Mouse (Mus musculus): Measurements from ENCODE around the gene Dstyk. TPM values are rescaled to one million over a fixed set of nuclear protein-coding genes. Genes with fewer than 3 reads are reported as not detected.
A peak's percentile ranks its signal among the peaks of the same experiment; 100 is the strongest.

Gene Dstyk
- polyA plus RNA-seq (2015; fragmentation: Nextera tagmentation; extraction: Ambion mirVana) = 8.5 and 9.1 TPM in 2 replicates

DNA sequence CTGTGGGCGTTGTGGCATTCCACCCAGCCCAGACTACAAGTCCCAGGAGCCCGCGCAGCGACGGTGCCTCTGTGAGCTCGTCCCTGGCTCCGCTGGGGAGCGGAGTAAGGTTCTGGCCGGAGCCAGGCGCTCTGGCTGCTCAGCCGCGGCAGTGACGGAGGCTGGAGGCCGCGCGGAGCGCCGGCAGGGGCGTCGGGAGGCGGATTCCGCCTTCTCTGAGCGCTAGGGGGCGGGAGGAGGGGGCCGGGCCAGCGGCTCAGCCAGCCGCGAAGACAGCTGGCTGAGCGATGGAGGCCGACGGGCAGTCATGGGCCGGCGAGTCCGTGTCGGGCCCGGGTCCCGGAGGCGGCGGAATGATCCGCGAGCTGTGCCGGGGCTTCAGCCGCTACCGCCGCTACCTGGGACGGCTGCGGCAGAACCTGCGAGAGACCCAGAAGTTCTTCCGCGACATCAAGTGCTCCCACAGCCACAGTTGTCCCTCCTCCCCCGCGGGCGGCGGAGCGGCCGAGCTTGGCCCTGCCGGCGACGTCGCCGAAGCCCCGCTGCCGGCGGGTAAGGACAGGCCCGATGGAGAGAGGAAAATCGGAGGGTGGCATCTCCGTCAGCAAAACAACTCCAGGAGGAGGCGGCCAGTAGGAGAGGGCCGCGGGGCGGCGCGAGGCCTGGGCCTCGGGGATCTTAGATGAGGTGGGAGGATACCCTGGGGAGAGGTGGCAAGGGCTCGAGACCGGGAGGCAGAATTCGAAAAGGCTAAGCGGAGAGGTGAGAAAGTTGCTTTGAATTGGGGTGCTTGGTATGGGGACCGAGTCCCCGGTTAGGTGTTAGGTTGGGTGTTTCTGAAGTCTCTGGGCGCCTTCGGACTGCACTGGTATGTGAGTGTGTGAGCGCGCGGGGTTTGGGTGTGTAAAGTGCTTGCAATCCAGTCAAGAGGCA is at the start of gene Dstyk:
Dstyk (plus strand) TSS at position 237 of the 933 bp plus-strand sequence.
- H3K36me3 ChIP-seq = no peaks in the 10 kb centered on the region; the same call in 1 of the 2 replicates
- WGBS = 1% methylated on average over 84 of the region's 85 CpGs

DNA sequence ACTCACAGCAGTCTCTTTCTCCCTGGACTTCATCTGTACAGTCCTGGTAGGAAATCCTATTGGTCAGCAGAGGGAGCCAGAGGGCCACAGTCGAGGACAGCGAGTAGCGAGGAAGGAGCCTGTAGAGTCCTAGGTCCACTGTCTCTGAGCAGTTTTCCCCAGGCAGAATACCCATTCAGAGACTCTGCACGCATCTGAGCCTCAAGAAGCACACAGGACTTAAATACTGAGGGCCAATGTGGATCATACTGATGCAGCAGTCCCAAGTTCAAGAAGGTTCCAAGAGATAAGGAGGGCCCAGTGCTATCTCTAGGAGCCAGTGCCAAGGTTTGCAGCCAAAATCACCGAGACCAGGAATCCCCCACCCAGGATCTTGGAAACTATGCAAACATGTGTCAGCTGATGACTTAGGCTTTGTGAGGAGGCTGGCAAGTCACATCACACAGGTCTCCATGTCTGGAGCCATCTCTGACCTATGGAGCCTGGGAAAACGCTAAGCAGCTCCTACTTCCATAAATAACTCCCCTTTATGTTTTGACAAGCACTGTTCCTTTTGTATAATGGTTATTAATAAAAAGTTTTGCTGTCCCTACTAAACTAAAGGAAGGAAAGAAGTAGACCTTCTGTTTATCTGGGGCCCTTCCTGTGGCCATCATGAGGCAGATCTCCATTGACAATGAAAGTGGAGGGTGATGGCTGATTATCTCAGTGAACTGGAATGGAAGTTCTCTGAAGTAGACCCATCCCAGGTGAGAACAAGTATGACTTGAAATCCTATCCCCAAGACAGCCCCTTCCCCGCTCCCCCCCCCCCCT is 49.5 kb upstream of the Dstyk start:
- H3K4me2 ChIP-seq = peak overlapping the region; percentile 50
- peak overlapping the region; percentile 65 for H3K9ac ChIP-seq
- 20% methylated on average over 7 of the region's 7 CpGs for WGBS
- peak overlapping the region; percentile 40 for H3K4me3 ChIP-seq
- peak; percentile 74 for ATAC-seq (ENCODE audit: extremely low read depth, insufficient number of reproducible peaks, low FRiP score, low TSS enrichment)
- peaks cover 17% of the 10 kb centered on the region; the same call in 1 of the 2 replicates for H3K36me3 ChIP-seq
- no peaks in the 10 kb centered on the region for H3K9me3 ChIP-seq
- H3K27me3 ChIP-seq (replicated peaks) = no peaks in the 10 kb centered on the region
- H3K27ac ChIP-seq (replicated peaks) = peak overlapping the region; percentile 59
- peaks cover 59% of the 10 kb centered on the region for H3K4me1 ChIP-seq

More for the DNA sequence above, at the start of gene Dstyk:
- Histone ChIP-seq H3K4me2 (peak within 1 kb of the TSS; percentile 73), H3K9ac (peak within 1 kb of the TSS; percentile 92), H3K4me3 (peak within 1 kb of the TSS; percentile 79), H3K27me3 (replicated peaks) (no peaks in the 10 kb centered on the region), H3K4me1 (peaks cover 29% of the 10 kb centered on the region), H3K9me3 (no peaks in the 10 kb centered on the region), H3K27ac (replicated peaks) (peak within 1 kb of the TSS; percentile 95)
- ATAC-seq (ENCODE audit: extremely low read depth, insufficient number of reproducible peaks, low FRiP score, low TSS enrichment) = peak; percentile 96

DNA sequence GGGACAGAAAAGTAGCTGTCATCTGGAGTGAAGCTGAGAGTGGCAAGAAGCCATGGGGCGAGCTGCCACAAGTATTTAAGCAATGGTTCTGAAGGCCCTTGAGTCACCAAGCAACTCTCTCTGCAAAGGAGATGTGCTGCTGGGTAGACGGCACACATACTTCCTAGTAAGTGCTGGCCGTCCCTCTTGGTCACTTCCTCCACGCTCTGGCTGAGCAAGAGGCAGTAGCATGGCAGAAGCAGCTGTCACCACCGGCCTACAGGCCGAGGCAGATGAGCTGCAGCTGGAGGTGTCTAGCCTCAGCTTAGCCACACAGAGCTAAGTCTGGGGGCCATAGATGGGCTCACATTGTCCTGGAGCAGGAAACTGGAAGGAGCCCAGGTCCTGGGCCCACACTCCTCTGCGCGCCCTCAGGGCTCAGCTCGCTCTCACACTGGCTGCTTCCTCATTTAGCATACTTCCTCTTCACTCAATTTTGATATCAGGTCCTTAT is 46.6 kb upstream of the Dstyk start:
- WGBS = 67% methylated on average over 9 of the region's 9 CpGs
- Histone ChIP-seq H3K9me3 (no peaks in the 10 kb centered on the region), H3K9ac (peak overlapping the region; percentile 0; the same call in 1 of the 2 replicates), H3K4me2 (peak overlapping the region; percentile 47; the same call in 1 of the 2 replicates), H3K36me3 (peaks cover 17% of the 10 kb centered on the region; the same call in 1 of the 2 replicates), H3K4me3 (no peak overlapping the region), H3K4me1 (peaks cover 69% of the 10 kb centered on the region), H3K27me3 (replicated peaks) (no peaks in the 10 kb centered on the region), H3K27ac (replicated peaks) (peak overlapping the region; percentile 48)
- no peak for ATAC-seq (ENCODE audit: extremely low read depth, insufficient number of reproducible peaks, low FRiP score, low TSS enrichment)

DNA sequence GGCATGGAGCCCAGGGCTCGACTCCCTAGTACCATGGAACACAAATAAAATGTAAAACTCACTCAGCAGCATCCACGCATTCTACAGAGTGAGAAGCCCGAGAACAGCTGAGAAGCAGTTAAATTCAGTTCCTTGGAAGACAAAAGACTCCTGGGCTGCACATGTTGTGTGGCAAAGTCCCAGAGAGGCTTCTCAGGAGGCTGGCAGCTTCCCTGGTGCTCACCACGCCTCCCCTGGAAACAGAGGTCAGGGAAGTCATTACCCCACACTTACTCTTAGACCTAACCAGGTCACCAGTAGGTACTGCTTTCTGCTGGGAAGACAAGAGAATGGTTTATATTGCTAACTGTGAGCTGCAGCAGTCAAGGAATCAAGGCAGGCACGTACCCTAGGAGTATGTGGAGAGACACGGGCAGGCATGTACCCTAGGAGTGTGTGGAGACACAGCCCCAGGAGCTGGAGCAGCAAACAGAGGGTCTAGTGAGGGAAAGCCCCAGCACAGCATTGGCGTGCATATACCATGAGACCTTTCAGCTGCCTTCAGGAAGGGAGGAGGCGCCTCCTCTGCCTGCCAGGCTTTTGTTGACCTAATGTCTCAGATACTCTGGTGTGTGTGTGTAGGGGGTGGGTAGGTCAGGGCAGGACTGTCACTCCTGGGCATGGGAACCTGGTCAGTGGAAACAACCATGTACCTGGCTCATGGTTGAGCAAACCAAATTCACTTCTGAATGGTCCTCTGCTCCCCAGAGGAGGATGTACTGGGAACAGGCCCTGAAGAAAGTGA is 45.9 kb upstream of the Dstyk start:
- Histone ChIP-seq H3K36me3 (peaks cover 17% of the 10 kb centered on the region; the same call in 1 of the 2 replicates), H3K4me2 (peak overlapping the region; percentile 47), H3K9ac (0 out of 2 replicates have a peak overlapping the region, but pooled peaks have one; percentile 24), H3K4me3 (no peak overlapping the region), H3K27me3 (replicated peaks) (no peaks in the 10 kb centered on the region), H3K9me3 (no peaks in the 10 kb centered on the region), H3K27ac (replicated peaks) (peak overlapping the region; percentile 48), H3K4me1 (peaks cover 76% of the 10 kb centered on the region)
- 71% methylated on average over 8 of the region's 8 CpGs for WGBS
- no peak for ATAC-seq (ENCODE audit: extremely low read depth, insufficient number of reproducible peaks, low FRiP score, low TSS enrichment)

DNA sequence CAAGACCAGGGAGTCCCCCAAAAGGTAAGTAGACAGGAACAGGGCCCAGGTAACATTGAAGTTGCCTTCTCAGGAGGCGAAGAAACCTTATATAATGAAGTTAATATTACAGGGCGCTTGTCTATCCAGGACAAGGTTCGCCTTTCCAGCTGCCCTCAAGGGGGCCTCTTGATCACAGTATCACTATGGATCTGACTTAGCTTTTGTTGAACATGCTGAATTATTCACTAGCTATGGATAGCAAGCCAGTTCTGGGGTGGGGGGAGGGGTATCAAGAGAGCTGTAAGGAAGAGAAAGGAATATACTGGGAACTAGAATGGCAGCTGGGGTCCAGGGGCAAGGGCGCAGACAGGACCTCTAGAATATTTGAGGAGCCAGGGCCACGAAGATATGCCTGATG is 45.0 kb upstream of the Dstyk start:
- H3K9me3 ChIP-seq = no peaks in the 10 kb centered on the region
- ATAC-seq (ENCODE audit: extremely low read depth, insufficient number of reproducible peaks, low FRiP score, low TSS enrichment) = no peak
- H3K9ac ChIP-seq = 0 out of 2 replicates have a peak overlapping the region, but pooled peaks have one; percentile 24
- H3K4me3 ChIP-seq = no peak overlapping the region
- H3K4me1 ChIP-seq = peaks cover 83% of the 10 kb centered on the region
- H3K27me3 ChIP-seq (replicated peaks) = no peaks in the 10 kb centered on the region
- WGBS = 85% methylated on average over 5 of the region's 5 CpGs
- peaks cover 12% of the 10 kb centered on the region; the same call in 1 of the 2 replicates for H3K36me3 ChIP-seq
- peak overlapping the region; percentile 76 for H3K27ac ChIP-seq (replicated peaks)
- peak overlapping the region; percentile 47 for H3K4me2 ChIP-seq

DNA sequence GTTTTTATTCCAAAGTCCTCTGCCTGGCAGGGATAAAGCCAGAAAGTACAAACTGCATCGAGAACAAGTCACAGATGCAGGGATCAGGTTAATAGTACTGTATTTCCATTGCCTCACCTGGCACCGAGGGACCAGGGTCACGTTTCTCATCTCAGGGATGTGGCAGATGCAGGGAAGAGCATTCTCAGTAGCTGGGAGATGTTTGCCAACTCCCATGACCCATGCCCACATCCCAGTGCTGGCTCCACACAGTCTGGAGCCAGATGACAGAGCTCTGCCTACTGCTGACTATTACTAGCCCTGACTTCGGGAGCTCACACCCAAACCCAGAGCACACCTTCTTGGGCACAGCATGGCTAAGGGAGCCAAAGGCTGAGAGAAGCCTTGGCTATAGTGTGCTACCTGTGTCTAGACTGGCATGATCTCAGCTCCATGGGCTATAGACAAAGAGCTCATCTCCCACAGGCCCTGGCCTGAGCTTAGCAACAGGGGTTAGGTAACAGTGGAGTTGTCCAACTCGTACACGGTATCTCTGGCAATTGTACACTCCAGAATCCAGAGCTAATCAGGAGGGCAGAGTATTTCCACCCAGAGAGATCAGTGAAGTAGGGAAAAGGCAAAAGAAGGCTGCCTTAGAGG is 44.3 kb upstream of the Dstyk start:
- peak overlapping the region; percentile 58 for H3K9ac ChIP-seq
- peaks cover 84% of the 10 kb centered on the region for H3K4me1 ChIP-seq
- WGBS = 59% methylated on average over 6 of the region's 6 CpGs
- no peak for ATAC-seq (ENCODE audit: extremely low read depth, insufficient number of reproducible peaks, low FRiP score, low TSS enrichment)
- H3K4me3 ChIP-seq = no peak overlapping the region
- peak overlapping the region; percentile 76 for H3K27ac ChIP-seq (replicated peaks)
- no peaks in the 10 kb centered on the region for H3K27me3 ChIP-seq (replicated peaks)
- no peaks in the 10 kb centered on the region for H3K9me3 ChIP-seq
- peaks cover 15% of the 10 kb centered on the region for H3K36me3 ChIP-seq
- peak overlapping the region; percentile 47 for H3K4me2 ChIP-seq

DNA sequence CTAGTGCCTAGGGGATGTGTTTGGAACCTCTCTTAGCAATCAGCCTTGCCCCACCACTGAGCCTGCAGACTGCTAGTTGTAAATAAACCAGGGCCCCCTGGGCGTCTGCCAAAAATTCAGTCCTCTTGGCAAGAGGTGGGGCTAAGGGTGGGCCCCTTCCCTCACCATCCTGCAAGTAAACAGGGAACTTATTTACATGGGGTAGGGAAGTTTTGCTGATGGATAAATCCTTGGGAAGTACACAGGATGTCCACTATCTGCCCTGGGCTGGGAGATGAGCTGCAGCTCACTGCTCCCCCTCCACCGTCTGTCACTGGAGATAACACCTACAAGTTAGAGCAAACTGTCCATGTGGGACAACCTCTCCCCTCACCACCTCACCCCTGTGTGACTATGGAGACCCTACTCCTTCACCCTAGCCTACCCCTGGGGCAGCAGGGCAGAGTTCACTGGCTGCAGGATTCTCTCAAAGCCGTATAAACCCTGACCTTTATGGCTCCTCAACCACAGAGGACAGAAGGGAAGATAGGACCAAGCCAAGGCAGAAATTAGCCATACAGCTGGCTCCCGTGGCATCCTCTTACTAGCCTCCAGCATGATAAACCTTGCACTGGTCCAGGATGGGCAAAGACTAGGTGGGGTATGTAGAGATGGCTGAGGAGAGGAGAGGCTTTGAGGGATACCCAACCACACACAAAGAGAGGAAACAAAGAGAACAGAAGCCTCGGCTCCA is 43.0 kb upstream of the Dstyk start:
- WGBS = 19% methylated on average over 5 of the region's 5 CpGs
- peak; percentile 68 for ATAC-seq (ENCODE audit: extremely low read depth, insufficient number of reproducible peaks, low FRiP score, low TSS enrichment)
- Histone ChIP-seq H3K27me3 (replicated peaks) (no peaks in the 10 kb centered on the region), H3K36me3 (peaks cover 27% of the 10 kb centered on the region), H3K4me3 (peak overlapping the region; percentile 6; the same call in 1 of the 2 replicates), H3K4me1 (peaks cover 79% of the 10 kb centered on the region), H3K9ac (peak overlapping the region; percentile 58), H3K4me2 (peak overlapping the region; percentile 47), H3K9me3 (no peaks in the 10 kb centered on the region), H3K27ac (replicated peaks) (peak overlapping the region; percentile 76)

DNA sequence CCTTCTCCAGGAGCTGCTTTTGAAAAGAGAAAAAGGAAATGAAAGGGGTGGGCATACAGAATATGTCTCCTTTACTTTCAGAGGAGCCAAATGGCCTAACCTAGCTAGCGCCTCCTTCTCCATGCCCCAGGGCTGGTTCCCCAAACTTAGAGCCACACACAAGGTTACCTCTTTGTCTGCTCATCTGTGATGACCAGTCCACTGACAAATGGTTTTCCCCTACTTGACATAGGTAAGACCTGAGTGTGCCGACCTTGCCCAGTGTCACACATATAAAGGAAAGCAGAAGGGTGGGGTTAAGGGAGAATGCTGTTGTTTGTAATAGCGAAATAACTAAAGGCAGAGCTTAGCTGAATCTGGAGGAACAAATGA is 42.5 kb upstream of the Dstyk start:
- 64% methylated on average over 3 of the region's 3 CpGs for WGBS
- Histone ChIP-seq H3K36me3 (peaks cover 29% of the 10 kb centered on the region), H3K4me3 (peak overlapping the region; percentile 7; the same call in 1 of the 2 replicates), H3K27me3 (replicated peaks) (no peaks in the 10 kb centered on the region), H3K4me2 (peak overlapping the region; percentile 47), H3K27ac (replicated peaks) (peak overlapping the region; percentile 76), H3K9me3 (no peaks in the 10 kb centered on the region), H3K9ac (peak overlapping the region; percentile 58), H3K4me1 (peaks cover 79% of the 10 kb centered on the region)
- no peak for ATAC-seq (ENCODE audit: extremely low read depth, insufficient number of reproducible peaks, low FRiP score, low TSS enrichment)

DNA sequence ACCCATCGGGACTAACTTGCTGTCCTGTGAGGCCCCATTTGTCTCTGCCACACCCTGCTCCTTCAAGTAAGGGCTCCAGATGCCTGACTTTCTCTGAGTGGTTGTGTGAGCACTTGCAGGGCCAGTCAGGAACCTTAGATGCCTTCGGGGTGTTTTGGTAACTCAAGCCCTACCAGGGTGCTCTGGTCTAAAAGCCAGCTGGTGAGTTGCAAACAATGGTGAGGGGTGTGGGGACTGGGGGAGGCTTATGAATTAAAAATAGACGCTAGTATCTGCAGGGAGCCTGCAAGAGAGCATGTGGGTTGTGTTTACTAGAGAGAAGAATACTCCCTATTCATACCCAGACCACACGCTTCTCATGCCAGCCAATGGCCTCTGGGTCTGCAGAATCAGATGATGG is 42.1 kb upstream of the Dstyk start:
- H3K4me3 ChIP-seq = peak overlapping the region; percentile 7; the same call in 1 of the 2 replicates
- no peaks in the 10 kb centered on the region for H3K9me3 ChIP-seq
- H3K9ac ChIP-seq = peak overlapping the region; percentile 58
- H3K4me2 ChIP-seq = peak overlapping the region; percentile 47
- H3K4me1 ChIP-seq = peaks cover 77% of the 10 kb centered on the region
- H3K27ac ChIP-seq (replicated peaks) = peak overlapping the region; percentile 76
- no peak for ATAC-seq (ENCODE audit: extremely low read depth, insufficient number of reproducible peaks, low FRiP score, low TSS enrichment)
- H3K27me3 ChIP-seq (replicated peaks) = no peaks in the 10 kb centered on the region
- peaks cover 33% of the 10 kb centered on the region for H3K36me3 ChIP-seq
- WGBS = 18% methylated on average over 4 of the region's 4 CpGs

Data from heart, embryonic 13.5 days (tissue).